Mouse (Mus musculus) hindlimb bud, embryonic 11.5 days (tissue): ENCODE data around the gene Anxa3.

Experiments
- DNase-seq: peaks from one replicate; pipeline ENCODE4 v3.0.0-alpha.2; 2012; ENCODE audit warnings: low read depth, low spot score; ENCODE audit errors: extremely low spot score

Anxa3 gene

DNA sequence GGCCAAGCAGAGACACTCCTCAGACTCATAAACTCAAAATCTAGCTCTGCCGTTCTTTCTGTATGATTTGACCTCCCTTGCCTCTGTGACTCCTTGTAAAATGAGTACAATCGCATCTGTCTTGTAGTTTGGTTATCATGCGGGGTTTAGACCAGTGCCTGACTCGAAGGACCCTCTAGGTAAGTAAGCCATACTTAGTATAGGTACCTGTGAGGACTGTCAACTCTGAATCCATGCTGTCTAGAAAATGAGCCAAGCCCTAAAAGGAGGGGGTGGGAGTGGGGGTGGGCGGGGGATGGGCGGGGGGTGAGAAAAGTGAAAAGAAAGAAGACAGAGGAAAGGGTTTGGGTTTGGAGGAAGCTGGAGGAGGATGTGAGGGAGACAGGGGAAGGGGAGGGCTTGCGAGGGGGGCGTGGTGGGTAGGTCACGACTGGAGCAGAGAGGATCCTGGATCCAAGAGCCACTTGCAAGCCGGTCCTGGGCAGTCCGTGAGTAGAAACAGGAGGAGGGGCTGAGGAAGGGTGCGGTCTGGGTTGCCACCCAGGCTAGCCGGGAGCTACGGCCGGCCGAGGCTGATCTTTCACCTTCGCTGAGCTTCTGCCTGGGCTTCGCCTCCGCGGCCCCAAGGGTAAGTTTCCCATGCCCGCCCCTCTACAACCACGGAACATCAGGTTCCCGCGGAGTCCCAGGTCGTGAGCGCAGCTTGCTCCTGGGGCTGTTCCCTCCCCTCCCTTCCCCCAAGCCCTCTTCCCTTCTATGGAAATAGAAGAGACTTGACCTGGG is at the start of gene Anxa3:
Gene Anxa3 (plus strand): TSS at position 404 of the 783 bp plus-strand sequence.
- DNase-seq = no peak

DNA sequence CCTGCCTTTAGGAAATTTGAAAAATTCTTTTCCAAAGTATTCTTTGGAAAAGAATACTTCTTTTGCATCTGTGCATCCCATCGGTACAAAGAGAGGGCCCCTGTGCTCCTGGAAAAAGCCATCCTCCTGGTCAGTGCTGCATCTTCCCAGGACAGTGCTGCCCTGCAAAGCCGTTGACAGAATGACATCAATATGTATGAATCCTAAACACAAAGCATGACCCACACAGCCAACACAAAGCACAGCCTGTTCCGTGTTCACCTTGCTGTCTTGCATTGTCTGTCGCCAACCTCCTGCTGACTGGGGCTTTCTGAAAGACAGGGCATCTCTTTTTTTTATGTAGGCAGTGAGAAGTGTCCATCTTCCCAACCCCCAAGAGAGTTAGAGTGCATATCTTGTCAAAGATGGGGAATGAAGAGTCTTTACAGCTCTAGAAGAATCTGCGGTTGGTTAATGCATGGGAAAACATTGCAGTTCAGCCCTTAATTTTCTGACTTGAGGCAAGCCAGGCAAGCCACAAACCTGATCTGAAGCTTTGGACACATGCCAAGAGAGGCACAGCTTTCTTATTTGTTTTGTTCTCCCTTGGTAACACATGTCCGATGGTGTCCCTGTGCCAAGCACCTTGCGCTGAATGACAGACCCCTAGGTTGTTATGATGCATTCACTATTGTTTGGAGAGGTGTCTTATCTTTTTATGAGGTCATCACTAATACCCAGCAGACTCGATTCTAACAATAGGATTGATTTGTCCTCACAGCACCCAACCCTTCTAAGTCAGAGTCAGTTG is 45.7 kb upstream of the Anxa3 start:
- DNase-seq = no peak

DNA sequence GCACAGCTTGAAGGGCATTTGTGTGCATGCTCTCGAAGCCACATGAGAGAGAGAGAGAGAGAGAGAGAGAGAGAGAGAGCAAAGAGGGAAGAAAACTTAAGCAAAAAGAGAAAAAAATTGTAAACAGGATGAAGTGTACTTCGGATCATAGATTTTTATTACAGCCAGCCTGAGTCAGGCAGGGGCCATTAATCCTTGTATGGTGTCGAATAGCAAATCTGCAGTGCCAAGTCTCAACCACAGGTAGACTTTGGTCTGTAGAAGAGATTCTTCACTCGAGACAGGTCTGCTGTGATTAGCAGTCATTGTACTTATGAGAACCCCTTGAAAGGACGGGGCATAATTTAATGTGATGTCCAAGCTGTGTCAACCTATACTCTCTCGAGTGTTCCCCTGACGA is 35.5 kb upstream of the Anxa3 start:
- DNase-seq = no peak

DNA sequence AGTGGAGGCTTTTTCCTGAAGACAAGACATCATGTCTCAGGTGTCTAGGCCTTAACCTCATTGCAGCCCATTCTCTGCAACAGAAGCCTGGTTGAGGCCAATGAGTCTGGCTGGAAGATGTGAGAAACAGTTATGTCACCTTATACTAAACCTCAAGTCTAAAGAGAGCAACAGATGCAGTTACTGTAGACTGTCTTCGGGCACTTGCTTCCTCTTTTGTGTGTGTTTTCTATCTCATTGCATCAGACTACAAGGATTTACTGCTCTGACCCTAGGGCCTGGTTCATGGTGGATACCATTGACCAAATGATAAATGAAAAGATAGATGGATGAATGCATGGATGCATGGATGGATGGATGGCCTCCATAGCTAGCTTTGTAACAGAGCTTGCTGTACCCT is 31.1 kb upstream of the Anxa3 start:
- no peak for DNase-seq

DNA sequence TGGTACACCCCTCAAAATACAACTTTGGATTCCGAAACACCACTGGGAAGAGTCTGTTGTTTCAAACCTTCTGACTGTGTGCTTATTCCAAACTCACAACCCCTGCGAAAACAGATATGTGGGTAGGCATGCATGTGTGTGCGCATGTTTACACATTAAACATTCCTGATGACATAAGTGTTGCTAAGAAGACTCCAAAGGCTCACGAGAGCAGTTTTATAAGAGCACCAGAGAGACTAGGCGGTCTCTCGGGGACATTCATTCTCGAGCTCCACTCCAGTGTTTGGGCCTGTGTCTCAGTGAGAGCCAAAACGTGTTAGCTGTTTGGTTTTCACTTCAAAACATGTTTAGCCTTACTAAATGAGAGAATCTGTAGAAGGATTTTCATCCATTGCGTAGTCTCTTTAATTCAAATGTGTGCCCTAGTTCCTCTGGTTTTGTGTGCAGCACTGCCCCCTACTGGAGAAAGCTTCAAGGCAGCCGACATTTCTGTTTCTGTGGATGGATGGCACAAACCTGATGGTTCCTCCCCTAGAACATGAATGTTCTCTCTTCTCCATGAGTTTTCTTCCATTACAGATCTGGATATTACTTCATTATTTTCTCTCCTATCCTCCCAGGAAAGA is 24.2 kb upstream of the Anxa3 start:
- peak; percentile 53 for DNase-seq

DNA sequence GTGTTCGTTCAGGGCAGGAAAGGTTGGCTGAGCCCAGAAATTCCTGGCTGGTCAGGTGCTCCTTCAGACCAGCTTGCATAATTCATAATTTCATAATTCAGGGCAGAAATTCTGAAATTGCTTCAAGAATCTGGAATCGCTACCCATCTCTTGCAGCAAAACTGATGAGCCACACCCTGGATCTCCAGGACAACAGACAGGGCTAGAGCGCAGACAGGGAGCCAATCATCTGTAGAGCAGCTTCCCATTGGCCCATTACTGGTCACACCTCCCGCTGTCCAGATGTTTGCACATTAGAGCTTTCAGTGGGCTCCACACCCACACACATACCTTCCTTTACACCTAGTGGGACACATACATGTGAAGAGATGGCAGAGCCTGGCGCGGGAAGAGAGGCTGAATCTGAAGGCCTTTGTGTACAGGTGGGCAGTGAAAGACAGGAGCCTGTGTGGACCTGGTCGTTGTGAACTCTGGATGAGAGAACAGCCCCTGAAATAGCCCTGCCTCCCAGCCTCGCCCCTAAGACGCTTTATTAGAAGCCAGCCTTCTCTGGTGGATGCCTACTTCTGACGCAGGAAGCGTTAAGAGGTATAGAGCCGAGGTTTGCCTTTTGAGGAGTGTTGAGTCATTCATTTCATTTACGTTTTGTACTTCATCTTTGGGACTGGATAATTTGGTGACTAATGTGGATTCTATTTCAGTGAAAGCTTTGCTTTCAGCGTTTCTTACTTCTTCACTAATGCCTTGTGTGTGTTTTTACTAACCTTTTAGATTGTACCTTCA is 9.4 kb upstream of the Anxa3 start:
- no peak for DNase-seq

DNA sequence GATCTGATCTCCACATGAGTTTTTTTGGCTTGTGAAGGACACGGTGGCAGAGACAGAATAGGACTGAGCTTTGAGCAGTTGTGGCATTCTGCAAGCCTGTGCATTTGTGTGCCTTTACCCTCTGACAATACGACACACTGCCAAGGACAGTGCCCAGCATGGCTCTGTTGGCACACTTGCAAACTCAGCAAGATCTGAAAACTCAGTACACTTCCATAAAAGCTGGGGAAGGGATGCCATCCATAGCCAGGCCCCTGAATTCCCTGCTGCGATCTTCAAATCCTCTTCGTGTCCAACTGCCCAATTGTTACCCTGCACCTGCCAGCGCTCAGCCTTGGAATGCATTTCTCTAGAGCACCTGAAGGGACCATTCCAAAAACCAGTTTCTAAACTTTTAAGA is 8.0 kb upstream of the Anxa3 start:
- no peak for DNase-seq

DNA sequence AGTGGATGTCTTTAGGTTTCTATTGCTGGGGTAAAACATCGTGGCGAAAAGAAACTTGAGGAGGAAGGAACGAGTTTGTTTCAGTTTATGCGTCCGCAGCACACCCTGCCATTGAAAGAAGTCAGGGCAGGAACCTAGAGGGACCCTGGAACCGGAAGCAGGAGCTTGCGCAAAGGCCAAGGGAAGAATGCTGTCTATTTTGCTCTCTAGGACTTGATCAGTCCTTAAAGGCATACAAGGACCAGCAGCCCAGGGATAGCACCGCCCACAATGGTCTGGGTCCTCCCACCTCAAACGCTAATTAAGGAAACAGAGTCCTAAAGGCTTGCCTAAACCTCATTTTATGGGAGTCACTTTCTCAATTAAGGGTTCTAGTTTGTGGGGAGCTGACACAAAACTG is 717 bp upstream of the Anxa3 start:
- no peak for DNase-seq

DNA sequence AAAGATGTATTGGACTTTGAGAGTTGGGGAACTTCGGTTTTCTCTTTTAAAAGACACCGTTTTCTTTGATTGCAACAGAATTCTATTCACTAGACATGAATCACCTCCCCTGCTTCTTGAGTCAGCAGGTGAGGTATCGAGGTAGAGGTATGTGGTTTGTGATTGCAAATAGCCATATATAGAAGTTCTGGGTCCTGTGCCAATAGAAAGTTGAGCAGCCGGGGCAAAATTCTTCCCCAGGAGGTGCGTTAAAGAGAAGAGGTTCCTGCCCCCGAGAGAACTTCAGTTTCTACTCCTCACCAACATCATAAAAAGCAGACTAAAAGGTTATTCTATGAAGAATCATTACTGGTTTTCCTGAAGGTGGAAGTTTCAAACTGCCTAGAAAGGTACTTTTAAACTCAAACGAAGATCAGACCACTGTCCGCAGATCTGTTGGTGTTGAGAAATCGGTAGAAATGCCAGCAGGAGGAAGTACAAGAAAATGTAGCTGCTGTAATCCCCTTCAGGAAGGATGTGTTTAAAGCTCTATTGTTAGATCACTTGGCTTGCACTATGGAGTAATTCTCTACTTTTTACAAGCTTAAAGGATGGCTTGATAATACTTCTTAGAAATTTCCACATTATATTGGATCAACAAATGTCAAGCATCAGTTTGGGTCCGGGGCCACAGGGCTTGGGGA is 955 bp downstream of the Anxa3 start:
- no peak for DNase-seq

DNA sequence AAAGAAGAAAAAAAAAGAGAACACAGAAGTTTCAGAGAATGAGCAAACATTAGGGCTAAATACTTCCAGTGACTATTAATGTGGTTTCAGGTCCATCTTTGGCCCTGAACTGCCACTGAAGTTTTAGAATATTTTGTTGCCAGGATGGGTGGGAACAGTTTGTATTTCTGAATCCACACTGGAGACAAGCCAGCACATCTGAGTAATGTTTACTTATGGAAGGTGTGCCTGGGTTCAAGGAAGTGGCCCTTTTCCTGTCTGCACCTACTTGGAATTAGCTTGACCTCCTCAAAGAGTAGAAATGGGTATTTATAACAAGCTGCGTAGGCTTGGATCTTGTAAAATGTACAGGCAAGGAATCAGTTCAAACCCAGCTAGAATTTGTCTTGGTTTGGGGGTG is 2.6 kb downstream of the Anxa3 start:
- no peak for DNase-seq

DNA sequence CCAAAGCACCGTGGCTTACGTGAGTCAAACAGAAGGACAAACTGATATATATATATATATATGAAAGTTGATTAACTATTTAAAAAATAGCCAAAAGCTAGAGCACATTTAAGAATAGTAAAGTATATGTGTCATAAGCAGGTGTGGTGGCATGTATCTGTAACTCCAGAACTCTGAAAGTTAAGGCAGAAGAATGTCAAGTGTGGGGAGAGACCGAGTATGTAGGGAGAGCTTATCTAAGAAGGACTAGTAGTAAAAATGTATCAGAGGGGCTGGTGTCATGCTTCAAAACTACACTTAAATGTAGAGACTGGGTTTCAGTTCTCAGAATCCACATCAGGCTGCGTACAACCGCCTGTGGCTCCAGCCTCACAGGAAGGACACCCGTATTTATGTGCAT is 4.3 kb downstream of the Anxa3 start:
- no peak for DNase-seq

DNA sequence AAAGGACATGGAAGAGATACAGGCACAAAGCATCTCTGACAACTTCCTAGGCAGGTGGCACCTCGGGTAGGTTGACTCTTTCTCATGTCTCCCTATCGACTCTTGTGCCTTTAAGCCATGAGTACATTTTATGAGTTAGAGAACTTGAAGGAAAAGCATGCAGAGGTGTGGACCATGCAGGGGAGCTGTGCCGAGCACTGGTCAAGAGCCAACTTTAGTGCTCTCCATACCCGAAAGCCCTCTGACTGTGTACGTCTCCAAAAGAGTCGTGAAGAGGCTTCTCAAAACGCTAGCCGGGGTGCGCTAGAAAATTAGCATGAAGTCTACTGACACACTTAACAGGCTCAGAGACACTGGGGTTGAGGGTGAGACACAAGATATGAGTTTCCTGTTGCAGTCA is 6.0 kb downstream of the Anxa3 start:
- no peak for DNase-seq

DNA sequence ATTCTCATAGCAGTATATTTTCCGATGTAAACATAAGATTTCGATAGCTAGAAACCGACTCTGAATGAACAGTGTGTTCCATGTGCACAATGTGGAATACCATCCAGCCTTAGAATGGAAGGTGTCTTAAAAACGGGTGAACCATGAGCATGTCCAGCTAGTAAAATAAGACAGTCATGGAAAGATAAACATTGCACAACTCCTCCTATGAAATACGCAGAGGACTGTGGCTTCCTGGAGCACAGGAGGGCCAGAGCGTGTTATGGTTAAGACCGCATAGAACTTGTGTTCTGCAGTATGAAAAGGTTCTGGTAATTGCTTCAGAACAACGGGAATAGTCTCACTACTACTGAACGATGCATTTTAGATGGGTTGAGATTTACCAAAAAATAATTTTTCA is 6.8 kb downstream of the Anxa3 start:
- no peak for DNase-seq

DNA sequence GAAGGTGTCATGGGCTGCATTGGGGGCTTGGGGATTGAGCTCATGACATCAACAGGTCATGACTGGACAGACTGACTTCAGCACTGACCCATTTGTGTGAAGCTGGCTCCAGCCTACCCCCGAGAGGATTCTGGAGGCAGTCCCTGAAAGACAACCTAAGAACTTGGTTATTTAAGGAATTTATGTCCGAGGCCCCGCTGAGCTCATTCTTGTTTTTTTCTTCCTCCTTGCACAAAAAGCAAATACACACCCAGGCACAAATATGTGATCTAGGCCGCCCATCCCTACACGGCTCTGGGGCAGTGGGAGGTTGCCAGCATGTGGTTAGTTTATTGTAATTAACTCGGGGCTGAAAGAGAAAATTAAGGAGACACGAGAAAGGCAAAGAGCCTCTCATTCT is 9.0 kb downstream of the Anxa3 start:
- DNase-seq = no peak

DNA sequence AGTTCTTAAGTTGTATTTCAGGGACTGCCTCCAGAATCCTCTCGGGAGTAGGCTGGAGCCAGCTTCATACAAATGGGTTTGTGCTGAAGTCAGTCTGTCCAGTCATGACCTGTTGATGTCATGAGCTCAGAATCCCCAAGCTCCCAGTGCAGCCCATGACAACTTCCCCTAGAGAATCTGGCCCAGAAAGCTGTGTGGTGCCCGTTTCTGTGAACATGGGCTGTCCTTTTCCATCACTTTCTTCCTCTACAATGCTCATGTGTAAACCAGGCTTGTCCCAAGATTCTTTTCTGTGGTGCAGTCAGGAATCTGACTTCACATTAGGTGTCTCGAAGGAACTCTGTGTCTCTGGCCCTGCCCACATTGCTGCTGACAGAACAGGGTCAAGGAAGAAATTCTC is 10.0 kb downstream of the Anxa3 start:
- no peak for DNase-seq

DNA sequence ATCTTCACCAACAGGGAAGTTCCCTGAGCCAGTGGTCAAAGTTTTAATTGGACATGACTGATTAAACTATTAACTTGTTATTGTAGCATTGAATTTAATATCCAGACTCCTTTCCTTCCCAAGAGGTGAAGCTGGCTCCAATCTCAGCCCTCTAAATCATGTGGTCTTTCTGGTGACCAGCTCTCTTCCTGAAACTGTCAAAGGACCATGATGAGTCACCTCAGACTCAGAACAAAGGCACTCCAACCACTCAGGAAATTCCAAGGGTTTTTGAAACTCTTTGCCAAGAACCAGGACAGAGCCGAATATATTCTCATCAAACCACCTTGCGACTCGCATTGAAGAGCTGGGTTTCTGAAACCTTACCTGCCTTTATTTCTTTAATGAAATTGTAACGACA is 11.2 kb downstream of the Anxa3 start:
- no peak for DNase-seq

DNA sequence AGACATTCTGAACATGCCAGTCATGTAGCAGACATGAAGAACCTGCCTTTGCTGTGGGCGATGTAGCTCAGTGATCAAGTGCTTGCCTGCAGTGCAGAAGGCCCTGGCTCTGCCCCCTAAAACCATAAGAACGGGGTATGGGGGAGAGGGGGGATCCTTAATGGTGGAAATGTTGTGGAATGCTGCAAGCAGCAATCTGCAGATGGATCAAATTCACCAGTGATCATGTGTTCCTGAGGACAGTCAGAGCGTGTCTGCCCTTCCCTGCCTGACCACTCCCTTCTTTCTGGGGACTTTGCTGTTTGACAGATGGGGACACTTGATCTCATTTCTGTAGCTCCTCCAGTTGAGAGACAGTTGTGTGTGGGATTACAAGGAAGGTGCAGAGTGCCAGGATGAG is 11.7 kb downstream of the Anxa3 start:
- no peak for DNase-seq

DNA sequence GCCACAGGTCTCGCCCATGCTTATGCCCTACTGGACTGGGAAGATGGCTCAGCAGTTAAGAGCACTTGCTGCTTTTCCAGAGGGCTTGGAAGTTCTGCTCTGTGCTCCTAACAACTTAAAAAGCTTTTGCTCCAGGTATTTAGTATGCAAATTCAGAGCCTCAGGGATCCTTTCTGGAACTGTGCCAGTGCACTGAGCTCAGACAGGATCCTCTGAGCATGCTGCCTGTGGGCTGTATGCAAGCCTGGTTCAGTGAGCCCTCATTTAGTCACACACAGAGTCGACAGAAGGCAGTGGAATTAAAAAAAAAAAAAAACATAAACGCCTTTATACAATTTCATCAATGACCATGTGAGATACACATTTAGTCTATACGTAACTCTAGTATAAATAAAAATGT is 17.5 kb downstream of the Anxa3 start:
- no peak for DNase-seq

DNA sequence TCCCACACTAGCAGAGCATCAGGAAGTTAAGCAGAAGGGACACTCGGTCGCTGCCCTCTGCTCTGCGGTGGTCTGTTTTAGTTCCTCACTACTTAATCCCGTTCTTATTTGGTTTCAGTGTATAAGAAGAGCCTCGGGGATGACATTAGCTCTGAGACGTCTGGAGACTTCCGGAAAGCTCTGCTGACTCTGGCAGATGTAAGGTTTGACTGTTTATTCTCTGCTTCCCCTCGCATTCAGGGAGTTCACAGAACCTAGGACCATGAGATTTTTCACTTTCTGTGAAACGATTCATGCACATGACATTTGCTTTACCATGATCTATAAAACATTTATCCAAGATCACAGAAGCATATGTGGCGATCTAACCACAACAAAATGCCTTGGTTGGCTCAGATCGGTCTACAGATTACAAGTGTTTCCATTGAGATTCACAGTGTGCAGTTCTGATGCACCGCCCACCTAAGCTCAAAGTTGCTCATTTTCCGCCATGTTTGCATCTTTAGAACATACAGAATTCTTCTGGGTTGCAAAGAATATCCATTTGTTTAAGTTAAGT is 31.7 kb downstream of the Anxa3 start:
- DNase-seq = no peak

DNA sequence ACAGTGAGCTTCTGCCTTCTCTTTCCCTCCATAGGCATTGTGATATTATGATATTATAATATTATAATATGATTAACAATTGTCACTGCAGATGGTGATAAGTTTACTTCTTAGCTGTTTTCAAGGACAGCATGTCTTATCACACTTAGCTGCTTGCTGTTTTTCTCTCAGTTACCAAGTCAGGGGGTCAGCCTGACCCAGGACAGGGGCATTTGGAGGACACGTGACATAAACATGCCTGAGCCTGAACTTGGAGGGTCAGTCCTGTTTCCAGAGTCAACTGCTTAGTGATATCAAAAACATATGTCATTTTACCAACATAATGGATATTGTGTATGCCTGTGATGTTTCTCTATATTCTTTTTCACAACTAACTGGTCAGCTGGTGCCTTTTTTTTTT is 34.0 kb downstream of the Anxa3 start:
- DNase-seq = no peak
